Mouse (Mus musculus): ENCODE measurements around the gene Cacna1c.

Cacna1c gene

GRCm38 (mm10) chr6:119081650-119082049 lies 114.6 kb downstream of the Cacna1c start:
- H3K36me3 ChIP-seq (ENCODE audit: control insufficient read depth, insufficient read depth, low read length, poor library complexity, severe bottlenecking), result no peaks in the 10 kb centered on the region
- no peak for DNase-seq (ENCODE audit: low read depth, low spot score)
- no peaks in the 10 kb centered on the region for H3K27me3 ChIP-seq (ENCODE audit: control insufficient read depth, insufficient read depth, low read length, poor library complexity, severe bottlenecking)

- DNase-seq (ENCODE audit: low read depth, low spot score), result no peak
- no peaks in the 10 kb centered on the region for H3K27me3 ChIP-seq (ENCODE audit: control insufficient read depth, insufficient read depth, low read length, poor library complexity, severe bottlenecking)
- no peaks in the 10 kb centered on the region for H3K36me3 ChIP-seq (ENCODE audit: control insufficient read depth, insufficient read depth, low read length, poor library complexity, severe bottlenecking)
Observed at GRCm38 (mm10) chr6:119079626-119080025, 116.6 kb downstream of the Cacna1c start.

- no peak for DNase-seq (ENCODE audit: low read depth, low spot score)
- no peaks in the 10 kb centered on the region for H3K36me3 ChIP-seq (ENCODE audit: control insufficient read depth, insufficient read depth, low read length, poor library complexity, severe bottlenecking)
- H3K27me3 ChIP-seq (ENCODE audit: control insufficient read depth, insufficient read depth, low read length, poor library complexity, severe bottlenecking), result no peaks in the 10 kb centered on the region
Observed at GRCm38 (mm10) chr6:119078912-119079311, 117.3 kb downstream of the Cacna1c start.

- Histone ChIP-seq H3K36me3 (ENCODE audit: control insufficient read depth, insufficient read depth, low read length, poor library complexity, severe bottlenecking) (no peaks in the 10 kb centered on the region), H3K27me3 (ENCODE audit: control insufficient read depth, insufficient read depth, low read length, poor library complexity, severe bottlenecking) (no peaks in the 10 kb centered on the region)
- DNase-seq (ENCODE audit: low read depth, low spot score), result no peak
Observed at GRCm38 (mm10) chr6:119077231-119077630, 119.0 kb downstream of the Cacna1c start.

GRCm38 (mm10) chr6:119073419-119074071 lies 122.7 kb downstream of the Cacna1c start:
- DNase-seq (ENCODE audit: low read depth, low spot score), result no peak
- H3K27me3 ChIP-seq (ENCODE audit: control insufficient read depth, insufficient read depth, low read length, poor library complexity, severe bottlenecking), result no peaks in the 10 kb centered on the region

GRCm38 (mm10) chr6:119072772-119073171 lies 123.4 kb downstream of the Cacna1c start:
- Histone ChIP-seq H3K27me3 (ENCODE audit: control insufficient read depth, insufficient read depth, low read length, poor library complexity, severe bottlenecking) (no peaks in the 10 kb centered on the region), H3K36me3 (ENCODE audit: control insufficient read depth, insufficient read depth, low read length, poor library complexity, severe bottlenecking) (no peaks in the 10 kb centered on the region)
- no peak for DNase-seq (ENCODE audit: low read depth, low spot score)

More at GRCm38 (mm10) chr6:119073419-119074071, 122.7 kb downstream of the Cacna1c start:
- H3K36me3 ChIP-seq (ENCODE audit: control insufficient read depth, insufficient read depth, low read length, poor library complexity, severe bottlenecking), result no peaks in the 10 kb centered on the region

GRCm38 (mm10) chr6:119070771-119071170 lies 125.4 kb downstream of the Cacna1c start:
- Histone ChIP-seq H3K36me3 (ENCODE audit: control insufficient read depth, insufficient read depth, low read length, poor library complexity, severe bottlenecking) (no peaks in the 10 kb centered on the region), H3K27me3 (ENCODE audit: control insufficient read depth, insufficient read depth, low read length, poor library complexity, severe bottlenecking) (no peaks in the 10 kb centered on the region)
- DNase-seq (ENCODE audit: low read depth, low spot score), result no peak

- no peaks in the 10 kb centered on the region for H3K27me3 ChIP-seq (ENCODE audit: control insufficient read depth, insufficient read depth, low read length, poor library complexity, severe bottlenecking)
- no peaks in the 10 kb centered on the region for H3K36me3 ChIP-seq (ENCODE audit: control insufficient read depth, insufficient read depth, low read length, poor library complexity, severe bottlenecking)
- no peak for DNase-seq (ENCODE audit: low read depth, low spot score)
Observed at GRCm38 (mm10) chr6:119070351-119070750, 125.9 kb downstream of the Cacna1c start.

- Histone ChIP-seq H3K36me3 (ENCODE audit: control insufficient read depth, insufficient read depth, low read length, poor library complexity, severe bottlenecking) (no peaks in the 10 kb centered on the region), H3K27me3 (ENCODE audit: control insufficient read depth, insufficient read depth, low read length, poor library complexity, severe bottlenecking) (no peaks in the 10 kb centered on the region)
- DNase-seq (ENCODE audit: low read depth, low spot score), result no peak
Observed at GRCm38 (mm10) chr6:119069145-119069544, 127.1 kb downstream of the Cacna1c start.

- Histone ChIP-seq H3K36me3 (ENCODE audit: control insufficient read depth, insufficient read depth, low read length, poor library complexity, severe bottlenecking) (no peaks in the 10 kb centered on the region), H3K27me3 (ENCODE audit: control insufficient read depth, insufficient read depth, low read length, poor library complexity, severe bottlenecking) (no peaks in the 10 kb centered on the region)
- no peak for DNase-seq (ENCODE audit: low read depth, low spot score)
Observed at GRCm38 (mm10) chr6:119068650-119069049, 127.6 kb downstream of the Cacna1c start.

GRCm38 (mm10) chr6:119064961-119065360 lies 131.3 kb downstream of the Cacna1c start:
- Histone ChIP-seq H3K27me3 (ENCODE audit: control insufficient read depth, insufficient read depth, low read length, poor library complexity, severe bottlenecking) (no peaks in the 10 kb centered on the region), H3K36me3 (ENCODE audit: control insufficient read depth, insufficient read depth, low read length, poor library complexity, severe bottlenecking) (no peaks in the 10 kb centered on the region)
- no peak for DNase-seq (ENCODE audit: low read depth, low spot score)

GRCm38 (mm10) chr6:119064430-119064829 lies 131.8 kb downstream of the Cacna1c start:
- no peaks in the 10 kb centered on the region for H3K36me3 ChIP-seq (ENCODE audit: control insufficient read depth, insufficient read depth, low read length, poor library complexity, severe bottlenecking)
- no peaks in the 10 kb centered on the region for H3K27me3 ChIP-seq (ENCODE audit: control insufficient read depth, insufficient read depth, low read length, poor library complexity, severe bottlenecking)
- no peak for DNase-seq (ENCODE audit: low read depth, low spot score)

GRCm38 (mm10) chr6:119062695-119063094 lies 133.5 kb downstream of the Cacna1c start:
- DNase-seq (ENCODE audit: low read depth, low spot score), result no peak
- Histone ChIP-seq H3K36me3 (ENCODE audit: control insufficient read depth, insufficient read depth, low read length, poor library complexity, severe bottlenecking) (no peaks in the 10 kb centered on the region), H3K27me3 (ENCODE audit: control insufficient read depth, insufficient read depth, low read length, poor library complexity, severe bottlenecking) (no peaks in the 10 kb centered on the region)

GRCm38 (mm10) chr6:119058896-119059295 lies 137.3 kb downstream of the Cacna1c start:
- no peaks in the 10 kb centered on the region for H3K27me3 ChIP-seq (ENCODE audit: control insufficient read depth, insufficient read depth, low read length, poor library complexity, severe bottlenecking)
- DNase-seq (ENCODE audit: low read depth, low spot score), result no peak

GRCm38 (mm10) chr6:119058461-119058860 lies 137.8 kb downstream of the Cacna1c start:
- DNase-seq (ENCODE audit: low read depth, low spot score), result no peak
- Histone ChIP-seq H3K36me3 (ENCODE audit: control insufficient read depth, insufficient read depth, low read length, poor library complexity, severe bottlenecking) (no peaks in the 10 kb centered on the region), H3K27me3 (ENCODE audit: control insufficient read depth, insufficient read depth, low read length, poor library complexity, severe bottlenecking) (no peaks in the 10 kb centered on the region)

More at GRCm38 (mm10) chr6:119058896-119059295, 137.3 kb downstream of the Cacna1c start:
- no peaks in the 10 kb centered on the region for H3K36me3 ChIP-seq (ENCODE audit: control insufficient read depth, insufficient read depth, low read length, poor library complexity, severe bottlenecking)

- Histone ChIP-seq H3K27me3 (ENCODE audit: control insufficient read depth, insufficient read depth, low read length, poor library complexity, severe bottlenecking) (no peaks in the 10 kb centered on the region), H3K36me3 (ENCODE audit: control insufficient read depth, insufficient read depth, low read length, poor library complexity, severe bottlenecking) (no peaks in the 10 kb centered on the region)
- no peak for DNase-seq (ENCODE audit: low read depth, low spot score)
Observed at GRCm38 (mm10) chr6:119057076-119057479, 139.1 kb downstream of the Cacna1c start.
